Mouse (Mus musculus): ENCODE results near the gene Aanat. TPM values are rescaled to one million over a fixed set of nuclear protein-coding genes. Genes with fewer than 3 reads are reported as not detected.

Aanat gene
- total and polyA plus RNA-seq, 3 experiments = not detected

DNA sequence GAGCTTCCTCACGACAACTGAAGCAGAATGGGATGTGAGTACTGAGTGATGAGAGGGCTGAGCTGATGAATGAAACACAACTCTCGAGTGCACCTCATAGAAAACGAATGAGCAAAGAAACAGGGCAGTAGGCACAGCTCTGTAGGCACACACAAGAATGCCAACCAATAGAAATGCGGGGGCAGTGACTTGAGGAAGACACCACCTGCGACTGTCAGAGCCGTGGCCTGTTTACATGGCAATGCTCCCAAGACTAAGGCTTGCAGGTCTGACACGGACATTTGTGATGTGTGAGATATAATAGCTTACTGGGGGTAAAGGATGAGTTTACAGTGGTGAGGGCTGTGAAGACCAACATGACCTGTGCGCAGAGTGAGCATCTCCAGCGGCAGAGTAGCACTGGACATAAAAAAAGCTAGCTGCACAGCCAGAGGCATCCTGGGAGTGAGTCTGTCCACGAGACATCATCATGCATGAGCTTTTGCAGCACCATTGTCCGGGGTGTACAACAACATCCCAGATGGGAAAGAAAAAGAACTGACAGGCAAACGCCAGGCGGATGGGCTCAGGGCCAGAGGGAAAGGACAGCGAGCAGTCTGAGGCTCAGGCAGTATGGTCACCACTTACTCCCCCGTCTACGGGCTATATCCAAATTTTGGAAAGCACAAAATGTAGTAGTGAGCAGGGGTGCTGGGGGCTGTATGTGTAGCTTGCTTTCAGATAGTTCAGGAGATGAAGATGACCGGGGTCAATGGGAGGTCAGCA lies 38.8 kb upstream of the Aanat start:
- Histone ChIP-seq H3K79me2 (ENCODE audit: control insufficient read depth, insufficient read depth, low read length, poor library complexity) (peaks cover 3% of the 10 kb centered on the region; the same call in 1 of the 2 replicates), H3K4me3 (ENCODE audit: control insufficient read depth in 1 of 2, insufficient read depth in 1 of 2, low read depth in 2 of 2, low read length in 2 of 2) (no peak overlapping the region), H3K9ac (ENCODE audit: control insufficient read depth, low read depth, low read length, poor library complexity, severe bottlenecking) (no peak overlapping the region), H3K9me3 (replicated peaks; ENCODE audit: insufficient read depth, low read length) (no peaks in the 10 kb centered on the region), H3K4me1 (ENCODE audit: control insufficient read depth in 1 of 2, insufficient read depth in 2 of 2, low read length in 2 of 2) (peaks cover 8 to 19% of the 10 kb centered on the region in 2 experiments; a peak in 3 of 4 replicates), H3K27me3 (ENCODE audit: control insufficient read depth in 1 of 2, insufficient read depth in 2 of 2, low read length in 2 of 2) (no peaks in the 10 kb centered on the region), H3K27ac (ENCODE audit: control insufficient read depth, low read depth, low read length) (no peak overlapping the region), H3K36me3 (ENCODE audit: control insufficient read depth in 1 of 2, insufficient read depth in 2 of 2, low read length in 2 of 2) (peaks cover 2 to 10% of the 10 kb centered on the region in 2 experiments)
- TF ChIP-seq BHLHE40 (IDR thresholded peaks at IDR 0.05; ENCODE audit: borderline replicate concordance, low read depth, low read length) (no peak), TAL1 (IDR thresholded peaks at IDR 0.05; ENCODE audit: low read length) (no peak), SMC3 (IDR thresholded peaks at IDR 0.05; ENCODE audit: low read depth, low read length) (no peak), POLR2A (IDR thresholded peaks at IDR 0.05; ENCODE audit: control insufficient read depth in 1 of 2, insufficient read depth in 1 of 2, low read depth in 1 of 2, low read length in 2 of 2, poor library complexity in 1 of 2) (no peak), KAT2A (conservative IDR thresholded peaks at IDR 0.05; ENCODE audit: low read depth, low read length) (no peak), POLR2AphosphoS5 (IDR thresholded peaks at IDR 0.05; ENCODE audit: borderline replicate concordance, low read depth, low read length) (no peak), ETS1 (IDR thresholded peaks at IDR 0.05; ENCODE audit: low read depth, low read length) (no peak), USF1 (IDR thresholded peaks at IDR 0.05; ENCODE audit: low read depth, low read length) (no peak), POLR2AphosphoS2 (IDR thresholded peaks at IDR 0.05; ENCODE audit: low read length) (no peak), GABPA (IDR thresholded peaks at IDR 0.05; ENCODE audit: low read depth, low read length) (no peak)
- no peak for DNase-seq (ENCODE audit: low read depth, low spot score)

DNA sequence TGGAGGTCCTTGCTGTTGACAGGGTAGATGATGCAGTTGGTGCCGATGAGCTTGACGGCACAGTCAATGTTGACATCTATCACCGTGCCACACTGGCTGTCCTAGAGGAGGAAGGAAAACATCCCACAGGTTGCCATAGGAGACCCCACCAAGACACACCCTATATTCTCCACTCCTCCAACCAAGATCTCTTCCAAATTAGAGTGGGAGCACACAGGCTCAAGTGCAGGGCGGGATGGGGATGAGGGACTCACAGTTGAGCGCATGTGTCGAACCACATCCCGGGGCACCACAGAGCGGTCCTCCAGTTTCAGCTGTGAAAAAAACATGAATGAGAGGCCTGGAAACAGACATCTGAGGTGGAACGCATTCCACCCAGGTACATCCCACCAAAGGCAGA lies 37.5 kb upstream of the Aanat start:
- Histone ChIP-seq H3K4me3 (ENCODE audit: control insufficient read depth in 1 of 2, insufficient read depth in 1 of 2, low read depth in 2 of 2, low read length in 2 of 2) (no peak overlapping the region), H3K27ac (ENCODE audit: control insufficient read depth, low read depth, low read length) (no peak overlapping the region), H3K36me3 (ENCODE audit: control insufficient read depth in 1 of 2, insufficient read depth in 2 of 2, low read length in 2 of 2) (peaks cover 2 to 10% of the 10 kb centered on the region in 2 experiments), H3K9me3 (replicated peaks; ENCODE audit: insufficient read depth, low read length) (no peaks in the 10 kb centered on the region), H3K27me3 (ENCODE audit: control insufficient read depth in 1 of 2, insufficient read depth in 2 of 2, low read length in 2 of 2) (no peaks in the 10 kb centered on the region), H3K4me1 (ENCODE audit: control insufficient read depth in 1 of 2, insufficient read depth in 2 of 2, low read length in 2 of 2) (peaks cover 8 to 19% of the 10 kb centered on the region in 2 experiments; a peak in 3 of 4 replicates), H3K9ac (ENCODE audit: control insufficient read depth, low read depth, low read length, poor library complexity, severe bottlenecking) (no peak overlapping the region), H3K79me2 (ENCODE audit: control insufficient read depth, insufficient read depth, low read length, poor library complexity) (peaks cover 5% of the 10 kb centered on the region; the same call in 1 of the 2 replicates)
- no peak for TF ChIP-seq NRF1 (IDR thresholded peaks at IDR 0.05; ENCODE audit: insufficient read depth, low read depth, low read length, poor library complexity, severe bottlenecking)
- TF ChIP-seq MAX (IDR thresholded peaks at IDR 0.05; ENCODE audit: low read length) = no peak
- TF ChIP-seq TAL1 (IDR thresholded peaks at IDR 0.05; ENCODE audit: low read length) = no peak
- no peak for TF ChIP-seq POLR2AphosphoS5 (IDR thresholded peaks at IDR 0.05; ENCODE audit: borderline replicate concordance, low read depth, low read length)
- TF ChIP-seq CHD1 (IDR thresholded peaks at IDR 0.05; ENCODE audit: low read depth, low read length) = no peak
- TF ChIP-seq ZNF384 (IDR thresholded peaks at IDR 0.05; ENCODE audit: low read depth, low read length) = no peak
- no peak for TF ChIP-seq MAZ (IDR thresholded peaks at IDR 0.05; ENCODE audit: low read depth, low read length)
- TF ChIP-seq MAFK (IDR thresholded peaks at IDR 0.05; ENCODE audit: borderline replicate concordance, low read depth, low read length) = no peak
- no peak for TF ChIP-seq USF1 (IDR thresholded peaks at IDR 0.05; ENCODE audit: low read depth, low read length)
- TF ChIP-seq HCFC1 (IDR thresholded peaks at IDR 0.05; ENCODE audit: low read depth, low read length) = no peak
- TF ChIP-seq SMC3 (IDR thresholded peaks at IDR 0.05; ENCODE audit: low read depth, low read length) = no peak
- TF ChIP-seq UBTF (IDR thresholded peaks at IDR 0.05; ENCODE audit: borderline replicate concordance, insufficient read depth, low read depth, low read length) = no peak
- no peak for TF ChIP-seq MYC (IDR thresholded peaks at IDR 0.05; ENCODE audit: low read depth, low read length)
- TF ChIP-seq GABPA (IDR thresholded peaks at IDR 0.05; ENCODE audit: low read depth, low read length) = no peak
- DNase-seq (ENCODE audit: low read depth, low spot score) = no peak
